Mouse (Mus musculus) cerebellum, adult 9-10 months (tissue): ENCODE measurements around the gene Trim59.
"Not testable (repeated sequence)": the region's sequence is repeated elsewhere in the genome, so short reads cannot be mapped to it uniquely, and the experiment has no call there.

Experiments used
- DNase-seq: peaks from one replicate; pipeline ENCODE4 v3.0.0; 2022

The Trim59 gene

GRCm38 (mm10) chr3:69044645-69045399, at the start of gene Trim59:
Trim59 (minus strand) TSS chr3:69044755.
- DNase-seq = peak; percentile 90

DNA sequence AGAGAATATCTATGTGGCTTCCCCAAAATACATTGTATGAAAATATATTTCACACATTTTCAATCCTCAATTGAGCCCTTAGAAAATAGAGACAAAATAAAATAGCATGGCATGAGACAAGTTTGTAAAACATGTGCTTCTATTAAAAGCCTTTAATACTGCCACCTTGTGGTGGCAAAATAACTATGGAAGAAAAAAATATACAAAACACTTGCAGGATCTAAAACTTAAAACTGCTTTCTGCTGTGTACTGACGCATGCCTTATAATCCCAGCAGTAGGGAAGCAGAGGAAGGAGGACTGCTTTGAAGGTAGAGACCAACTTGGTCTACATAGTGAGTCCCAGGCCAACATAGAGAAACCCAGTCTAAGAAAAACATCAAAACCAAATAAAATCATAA, 19.4 kb upstream of the Trim59 start:
- DNase-seq = peak; percentile 31

GRCm38 (mm10) chr3:69062764-69063163, 18.2 kb upstream of the Trim59 start:
- DNase-seq = no peak

DNA sequence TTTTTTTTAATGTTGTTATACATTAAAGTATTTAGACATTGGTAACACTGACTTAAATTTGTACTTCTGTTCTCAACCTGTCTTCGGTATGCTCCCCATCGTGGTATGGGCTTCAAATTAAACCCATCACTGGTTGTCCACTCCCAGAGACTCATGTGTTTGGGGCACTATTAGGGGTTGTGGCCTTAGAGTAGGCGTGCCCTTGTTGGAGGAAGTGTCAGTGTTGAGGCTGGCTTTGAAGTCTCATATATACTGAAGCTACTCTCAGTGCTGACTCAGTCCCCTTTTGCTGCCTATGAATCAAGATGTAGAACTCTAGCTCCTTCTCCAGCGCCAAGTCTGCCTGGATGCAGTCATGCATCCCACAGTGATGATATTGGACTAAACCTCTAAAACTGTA, 16.1 kb upstream of the Trim59 start:
- no peak for DNase-seq

- DNase-seq = no peak
Observed at GRCm38 (mm10) chr3:69055871-69056270, 11.3 kb upstream of the Trim59 start.

- no peak for DNase-seq
Observed at GRCm38 (mm10) chr3:69054760-69055432, 10.3 kb upstream of the Trim59 start.

- DNase-seq = no peak
Observed at GRCm38 (mm10) chr3:69051894-69052293, 7.3 kb upstream of the Trim59 start.

DNA sequence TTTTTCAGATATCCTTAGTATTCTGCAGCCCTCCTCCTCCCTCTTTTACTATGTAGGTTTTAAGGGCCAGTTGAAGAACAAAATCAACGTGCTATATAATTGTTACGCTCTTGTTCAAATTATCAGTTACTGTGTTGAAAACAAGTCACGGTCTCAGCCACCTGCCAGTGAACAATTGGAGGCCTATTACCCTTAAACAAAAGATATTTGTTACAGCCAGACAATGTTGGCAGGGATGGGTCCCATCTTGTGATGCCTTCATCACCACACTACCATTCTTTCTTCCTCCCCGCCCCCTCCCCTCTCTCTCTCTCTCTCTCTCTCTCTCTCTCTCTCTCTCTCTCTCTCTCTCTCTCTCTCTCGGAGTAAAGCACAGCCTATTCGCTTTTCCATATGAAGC, 4.5 kb upstream of the Trim59 start:
- DNase-seq = no peak

DNA sequence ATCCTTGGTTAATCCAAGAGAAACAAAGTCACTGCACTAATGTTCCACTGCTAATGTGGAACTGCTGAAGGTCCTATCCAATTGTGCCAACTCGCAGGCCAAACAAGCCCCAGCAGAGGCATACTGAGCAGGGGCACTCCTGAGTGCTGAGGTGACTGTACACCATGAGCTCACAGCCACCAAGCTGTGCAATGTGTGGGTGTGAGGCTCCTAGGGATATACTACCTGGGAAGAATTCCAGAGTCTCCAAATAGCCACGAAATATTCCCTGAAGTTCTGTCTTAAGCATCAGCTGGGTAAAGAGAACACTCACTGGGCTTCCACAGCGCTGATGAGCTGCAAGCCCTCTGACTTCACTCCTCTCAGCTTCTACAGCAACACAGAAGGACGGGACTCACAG, 3.1 kb upstream of the Trim59 start:
- DNase-seq = no peak

DNA sequence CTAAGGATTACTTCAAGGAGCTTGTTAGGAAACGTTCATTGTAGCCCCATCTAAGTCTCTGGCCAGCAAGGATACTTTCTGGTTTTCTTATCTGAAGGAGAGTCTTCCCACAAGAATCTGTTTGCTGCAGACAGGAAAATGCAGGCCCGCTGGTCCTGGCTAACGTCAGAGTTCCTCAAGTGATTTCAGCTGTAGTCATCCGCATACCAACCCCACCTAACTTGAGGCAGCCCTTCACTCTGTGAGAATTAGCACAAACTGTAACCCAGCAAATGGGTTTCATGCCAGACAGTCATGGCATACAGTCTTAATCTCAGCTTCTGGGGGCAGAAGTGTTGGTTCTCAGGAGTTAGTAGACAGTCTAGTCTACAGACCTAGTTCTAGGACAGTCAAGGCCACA, 2.0 kb upstream of the Trim59 start:
- no peak for DNase-seq

GRCm38 (mm10) chr3:69045750-69046149, 1.2 kb upstream of the Trim59 start:
- no peak for DNase-seq

GRCm38 (mm10) chr3:69045400-69045703, 797 bp upstream of the Trim59 start:
- DNase-seq = no peak

DNA sequence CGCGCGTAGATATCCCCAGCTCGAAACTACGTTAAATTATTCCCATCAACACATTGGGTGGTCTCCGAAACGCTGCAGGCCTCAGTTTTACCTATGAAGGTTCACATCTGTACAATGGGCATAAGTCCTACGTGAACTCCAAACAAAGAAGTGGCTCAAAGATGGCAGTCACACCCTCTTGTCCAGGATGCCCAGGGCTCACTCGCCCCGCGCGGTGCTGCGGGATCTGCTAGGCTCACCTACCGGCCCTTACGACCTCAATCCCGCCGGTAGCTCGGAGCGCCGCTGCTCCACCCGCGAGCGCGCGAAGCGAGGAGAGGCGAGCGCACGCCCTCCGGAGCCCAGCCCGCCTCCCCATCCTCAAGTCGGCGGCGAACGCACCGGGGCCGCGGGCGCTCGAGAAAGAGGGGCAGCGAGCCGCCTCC, 376 bp downstream of the Trim59 start:
- peak; percentile 52 for DNase-seq

- no peak for DNase-seq
Observed at GRCm38 (mm10) chr3:69041298-69041697, 3.3 kb downstream of the Trim59 start.

DNA sequence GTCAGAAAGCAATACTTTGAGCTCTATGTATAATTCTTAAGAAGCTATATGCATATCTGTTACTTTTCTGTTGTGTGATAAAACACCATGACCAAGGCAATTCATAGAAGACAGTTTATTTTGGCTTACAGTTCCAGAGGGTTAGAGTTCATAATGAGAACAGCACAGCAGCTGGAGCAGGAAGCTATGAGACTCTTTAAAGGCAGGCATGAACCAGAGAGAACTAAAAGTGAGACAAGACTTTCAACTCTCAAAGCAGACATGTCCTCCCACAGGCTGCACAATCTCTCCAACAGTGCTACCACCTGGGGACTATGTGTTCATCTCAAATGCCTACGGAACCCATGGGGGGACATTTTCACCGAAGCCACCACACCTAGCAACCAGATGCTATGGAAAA, 4.5 kb downstream of the Trim59 start:
- no peak for DNase-seq

- no peak for DNase-seq
Observed at GRCm38 (mm10) chr3:69026133-69026783, 18.3 kb downstream of the Trim59 start.

- DNase-seq = no peak
Observed at GRCm38 (mm10) chr3:69020764-69021163, 23.8 kb downstream of the Trim59 start.

- no peak for DNase-seq
Observed at GRCm38 (mm10) chr3:69020285-69020684, 24.3 kb downstream of the Trim59 start.

GRCm38 (mm10) chr3:69018635-69019034, 25.9 kb downstream of the Trim59 start:
- DNase-seq = not testable (repeated sequence)

GRCm38 (mm10) chr3:69017181-69017580, 27.4 kb downstream of the Trim59 start:
- DNase-seq = no peak

- DNase-seq = no peak
Observed at GRCm38 (mm10) chr3:69008873-69009272, 35.7 kb downstream of the Trim59 start.

DNA sequence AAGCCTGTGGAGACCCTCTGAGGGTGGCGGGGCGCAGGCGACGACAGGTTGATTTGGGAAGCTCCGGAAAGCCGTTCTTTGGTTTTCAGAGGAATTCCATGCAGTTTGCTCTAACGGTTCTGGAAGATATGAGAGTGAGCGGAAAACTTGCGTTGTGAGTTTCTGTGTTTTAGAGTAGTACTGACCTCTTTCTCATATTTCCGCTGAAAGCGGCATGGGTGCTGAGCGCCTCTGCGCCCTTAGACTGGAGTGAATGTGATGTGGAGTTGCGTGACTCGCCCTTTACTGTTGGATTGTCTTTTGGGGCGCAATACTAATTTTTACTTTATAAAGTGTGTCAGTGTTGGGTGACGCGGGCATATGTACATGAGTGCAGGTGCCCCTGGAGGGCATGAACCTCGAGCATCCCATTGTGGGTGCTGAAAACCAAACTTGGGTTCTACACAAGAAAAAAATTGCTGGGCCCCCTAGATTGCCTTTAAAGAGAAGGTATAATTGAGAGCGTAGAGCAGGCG, 38.3 kb downstream of the Trim59 start:
- DNase-seq = peak; percentile 13

DNA sequence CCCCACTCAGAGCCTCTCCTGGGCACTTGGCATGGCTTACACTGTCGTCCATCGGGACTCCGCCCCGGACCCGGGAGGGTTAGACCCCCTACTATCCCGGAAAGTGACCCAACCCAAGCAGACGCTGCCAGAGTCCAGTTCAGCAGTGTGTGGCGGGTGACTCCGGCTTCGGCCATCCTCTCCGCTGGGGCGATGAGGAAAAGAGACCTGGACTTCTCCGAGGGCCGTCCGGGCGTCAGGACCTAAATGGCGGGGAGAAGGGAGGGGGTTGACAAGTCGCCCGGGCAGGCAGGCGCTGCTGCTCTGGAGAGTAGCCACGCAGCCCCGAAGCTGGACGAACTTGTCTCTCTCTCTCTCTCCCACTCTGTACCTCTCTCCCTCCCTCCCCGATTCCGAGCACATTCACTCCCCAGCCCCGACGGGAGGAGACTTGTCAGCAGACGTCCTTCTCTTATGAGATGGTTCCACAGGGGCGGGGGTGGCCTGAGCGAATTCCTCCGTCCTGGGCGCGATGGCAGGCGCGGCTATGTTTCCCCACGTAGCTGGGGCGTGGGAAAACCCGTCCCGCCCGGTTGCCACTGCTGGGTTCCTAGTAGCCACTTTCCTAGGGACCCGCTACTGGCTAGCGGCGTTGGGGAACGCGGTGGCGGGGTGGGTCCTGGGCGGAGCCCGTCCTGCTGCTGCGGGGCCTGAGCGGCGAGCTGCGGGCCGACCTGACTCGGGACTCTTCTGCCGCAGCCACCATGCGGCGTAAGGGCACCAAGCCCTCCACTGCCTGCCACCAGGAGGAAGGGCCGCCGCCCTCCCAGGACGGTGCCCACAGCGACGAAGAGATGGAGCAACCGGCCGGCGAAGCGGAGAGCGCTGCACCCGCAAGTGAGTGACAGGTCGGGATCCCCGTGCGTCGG, 39.0 kb downstream of the Trim59 start:
- peak; percentile 72 for DNase-seq
